Mouse (Mus musculus) C2C12 (cell line): ENCODE results near the gene Slc34a1. TPM values are rescaled to one million over a fixed set of nuclear protein-coding genes. Genes with fewer than 3 reads are reported as not detected.

Source experiments
- H3K27me3 ChIP-seq: one replicate; pipeline ENCODE4 v1.6.1; 2011; ENCODE audit not compliant: control insufficient read depth, insufficient read depth, insufficient read length
- H3K36me3 ChIP-seq: one replicate; pipeline ENCODE4 v1.6.1; 2011; ENCODE audit not compliant: control insufficient read depth, insufficient read depth
- H3K4me3 ChIP-seq: one replicate; pipeline ENCODE4 v1.5.1; 2011; ENCODE audit warnings: mild to moderate bottlenecking, control low read depth; ENCODE audit not compliant: poor library complexity, insufficient read depth, severe bottlenecking
- H3K79me2 ChIP-seq: one replicate; pipeline ENCODE4 v1.6.1; 2011; ENCODE audit not compliant: control insufficient read depth, insufficient read depth
- H3K79me3 ChIP-seq: one replicate; pipeline ENCODE4 v1.6.1; 2011; ENCODE audit warnings: low read depth, control low read depth
- H3ac ChIP-seq: one replicate; pipeline ENCODE3; 2011; ENCODE audit warnings: low read depth; ENCODE audit not compliant: control insufficient read depth, insufficient read length
- CEBPB ChIP-seq: IDR thresholded peaks from one replicate; pipeline ENCODE4 v1.6.1; 2011; ENCODE audit warnings: low read depth, mild to moderate bottlenecking, control low read depth, moderate library complexity
- CTCF ChIP-seq: IDR thresholded peaks from one replicate; pipeline ENCODE4 v1.5.1; 2011; ENCODE audit not compliant: control insufficient read depth, insufficient read depth, insufficient read length
- FOSL1 ChIP-seq: IDR thresholded peaks from one replicate; pipeline ENCODE4 v1.8.0; 2011; ENCODE audit warnings: mild to moderate bottlenecking, low read length; ENCODE audit not compliant: poor library complexity, insufficient read depth, severe bottlenecking
- MAX ChIP-seq: IDR thresholded peaks from one replicate; pipeline ENCODE4 v1.6.1; 2011; ENCODE audit warnings: mild to moderate bottlenecking, control low read depth
- MYOD1 ChIP-seq: IDR thresholded peaks from one replicate; pipeline ENCODE4 v1.6.1; 2011; ENCODE audit warnings: low read depth; ENCODE audit not compliant: control insufficient read depth, insufficient read length
- MYOG ChIP-seq: IDR thresholded peaks from one replicate; pipeline ENCODE4 v1.6.1; 2011; ENCODE audit not compliant: control insufficient read depth, insufficient read length; ENCODE audit errors: extremely low read depth
- USF1 ChIP-seq: IDR thresholded peaks from one replicate; pipeline ENCODE4 v1.6.1; 2011; ENCODE audit warnings: low read depth, mild to moderate bottlenecking, control low read depth, moderate library complexity
- polyA plus RNA-seq: library from polyadenylated mRNA; unstranded; fragments of >200 nt; fragmentation: generic; extraction: Trizol; gene quantifications from one replicate; pipeline ENCODE4 v1.2.1, GENCODE M21; 2012; ENCODE audit warnings: missing spikeins

Gene Slc34a1
- polyA plus RNA-seq, 1 experiment, result not detected

GRCm38 (mm10) chr13:55369531-55370114, 28.4 kb upstream of the Slc34a1 start, which contains the start of gene Rgs14:
Gene Rgs14 (plus strand): TSS chr13:55369732.
- TF ChIP-seq FOSL1 (no peak), MAX (no peak), CEBPB (no peak), USF1 (no peak), MYOD1 (no peak), MYOG (no peak), CTCF (no peak)
- Histone ChIP-seq H3ac (no peak within 1 kb of the TSS), H3K79me3 (no peaks in the 10 kb centered on the region), H3K4me3 (no peak within 1 kb of the TSS), H3K27me3 (peaks cover 46% of the 10 kb centered on the region), H3K79me2 (no peaks in the 10 kb centered on the region), H3K36me3 (no peaks in the 10 kb centered on the region)

GRCm38 (mm10) chr13:55370234-55370633, 27.8 kb upstream of the Slc34a1 start:
- H3K79me2 ChIP-seq, result no peaks in the 10 kb centered on the region
- H3K4me3 ChIP-seq, result no peak overlapping the region
- H3K36me3 ChIP-seq, result no peaks in the 10 kb centered on the region
- no peaks in the 10 kb centered on the region for H3K79me3 ChIP-seq
- TF ChIP-seq MYOD1 (no peak), CTCF (no peak), MAX (no peak), CEBPB (no peak), USF1 (no peak), FOSL1 (no peak), MYOG (no peak)
- H3K27me3 ChIP-seq, result peaks cover 48% of the 10 kb centered on the region
- no peak overlapping the region for H3ac ChIP-seq

- Histone ChIP-seq H3K79me3 (no peaks in the 10 kb centered on the region), H3ac (no peak overlapping the region), H3K79me2 (no peaks in the 10 kb centered on the region), H3K27me3 (peaks cover 50% of the 10 kb centered on the region), H3K4me3 (no peak overlapping the region), H3K36me3 (no peaks in the 10 kb centered on the region)
- TF ChIP-seq MYOG (no peak), MYOD1 (no peak), FOSL1 (no peak), MAX (no peak), USF1 (no peak), CEBPB (no peak), CTCF (no peak)
These were observed 26.8 kb upstream of the Slc34a1 start for GRCm38 (mm10) chr13:55371007-55371681.

GRCm38 (mm10) chr13:55371740-55372139, 26.2 kb upstream of the Slc34a1 start:
- Histone ChIP-seq H3K36me3 (no peaks in the 10 kb centered on the region), H3K79me3 (no peaks in the 10 kb centered on the region), H3K27me3 (peaks cover 53% of the 10 kb centered on the region), H3K79me2 (no peaks in the 10 kb centered on the region), H3ac (no peak overlapping the region), H3K4me3 (no peak overlapping the region)
- TF ChIP-seq MYOD1 (no peak), FOSL1 (no peak), CTCF (no peak), MYOG (no peak), MAX (no peak), CEBPB (no peak), USF1 (no peak)

GRCm38 (mm10) chr13:55374206-55374924, 23.6 kb upstream of the Slc34a1 start:
- Histone ChIP-seq H3K27me3 (peaks cover 75% of the 10 kb centered on the region), H3ac (no peak overlapping the region), H3K36me3 (no peaks in the 10 kb centered on the region), H3K79me2 (no peaks in the 10 kb centered on the region), H3K4me3 (no peak overlapping the region), H3K79me3 (no peaks in the 10 kb centered on the region)
- TF ChIP-seq CEBPB (no peak), MAX (no peak), FOSL1 (no peak), MYOD1 (no peak), CTCF (no peak), MYOG (no peak), USF1 (no peak)
